Mouse (Mus musculus) G1E (cell line): ENCODE results near the gene Col19a1. TPM values are rescaled to one million over a fixed set of nuclear protein-coding genes. Genes with fewer than 3 reads are reported as not detected.

Source experiments
- ATAC-seq: 2 replicates; pipeline ENCODE4 v1.8.0; 2016; ENCODE audit warnings: mild to moderate bottlenecking; ENCODE audit not compliant: insufficient number of reproducible peaks, poor library complexity, low FRiP score, severe bottlenecking; ENCODE audit errors: extremely low read depth
- DNase-seq: peaks from one replicate; pipeline ENCODE4 v3.0.0; 2012; ENCODE audit warnings: low spot score
- H3K27me3 ChIP-seq: 2 replicates; pipeline ENCODE4 v1.6.1; 2012; ENCODE audit warnings: mild to moderate bottlenecking, low read length, inconsistent platforms; ENCODE audit not compliant: insufficient read depth
- H3K36me3 ChIP-seq: replicated peaks from 2 replicates; pipeline ENCODE3; 2012; ENCODE audit warnings: mild to moderate bottlenecking, inconsistent platforms
- H3K4me1 ChIP-seq: 2 replicates; pipeline ENCODE4 v1.6.1; 2012; ENCODE audit warnings: low read depth, low read length, inconsistent platforms, mixed read lengths; ENCODE audit not compliant: insufficient read depth
- H3K4me3 ChIP-seq: 2 replicates; pipeline ENCODE4 v1.5.1; 2012; ENCODE audit warnings: low read depth, mild to moderate bottlenecking, inconsistent platforms, low read length, moderate library complexity, mixed read lengths
- H3K9me3 ChIP-seq: replicated peaks from 2 replicates; pipeline ENCODE4 v1.6.1; 2012; ENCODE audit warnings: inconsistent platforms
- CTCF ChIP-seq: IDR thresholded peaks from 2 replicates; pipeline ENCODE4 v1.5.1; 2012; ENCODE audit warnings: low read depth, low read length, inconsistent platforms, mixed read lengths
- GATA1 ChIP-seq: IDR thresholded peaks from 2 replicates; pipeline ENCODE4 v1.6.1; 2012; ENCODE audit warnings: borderline replicate concordance, low read length, inconsistent platforms, mixed read lengths
- GATA2 ChIP-seq: IDR thresholded peaks from 2 replicates; pipeline ENCODE4 v1.6.1; 2012; ENCODE audit warnings: low read depth, low read length, inconsistent platforms, borderline replicate concordance
- POLR2AphosphoS5 ChIP-seq: IDR thresholded peaks from 2 replicates; pipeline ENCODE4 v1.6.1; 2012; ENCODE audit warnings: low read depth, low read length, inconsistent platforms; ENCODE audit not compliant: insufficient replicate concordance
- TAL1 ChIP-seq: conservative IDR thresholded peaks from 2 replicates; pipeline ENCODE4 v1.6.1; 2012; ENCODE audit warnings: low read depth, low read length, inconsistent platforms, mixed read lengths
- polyA plus RNA-seq: library from polyadenylated mRNA; stranded (reverse); fragments of >175 nt; gene quantifications from 2 replicates; pipeline ENCODE4 v1.2.3, GENCODE M21; 2012
- total RNA-seq, 2 experiments: library from RNA; stranded (forward) in 1 of 2; stranded (reverse) in 1 of 2; fragments of 200-1000 nt in 1 of 2; fragments of >200 nt in 1 of 2; fragmentation: Nextera tagmentation in 1 of 2; gene quantifications; 2 replicates each; pipeline ENCODE4 v1.2.3; 2014 to 2017

The Col19a1 gene
- total and polyA plus RNA-seq, 3 experiments: 0.22 TPM; not detected in 2

- Histone ChIP-seq H3K4me3 (no peak overlapping the region), H3K36me3 (no peaks in the 10 kb centered on the region), H3K4me1 (no peaks in the 10 kb centered on the region), H3K27me3 (no peaks in the 10 kb centered on the region), H3K9me3 (no peaks in the 10 kb centered on the region)
- TF ChIP-seq GATA1 (no peak), GATA2 (no peak), POLR2AphosphoS5 (no peak), TAL1 (no peak), CTCF (no peak)
- ATAC-seq (no peak), DNase-seq (no peak)
These were observed 341.4 kb downstream of the Col19a1 start for GRCm38 (mm10) chr1:24245700-24246375.

- DNase-seq (no peak), ATAC-seq (no peak)
- Histone ChIP-seq H3K4me3 (no peak overlapping the region), H3K9me3 (no peaks in the 10 kb centered on the region), H3K36me3 (no peaks in the 10 kb centered on the region), H3K27me3 (0 out of 2 replicates have a peak, but pooled peaks cover 3% of the 10 kb centered on the region), H3K4me1 (no peaks in the 10 kb centered on the region)
- TF ChIP-seq CTCF (no peak), TAL1 (no peak)
These were observed 342.3 kb downstream of the Col19a1 start for GRCm38 (mm10) chr1:24244931-24245330.

- ATAC-seq (no peak), DNase-seq (no peak)
- Histone ChIP-seq H3K27me3 (0 out of 2 replicates have a peak, but pooled peaks cover 3% of the 10 kb centered on the region), H3K36me3 (no peaks in the 10 kb centered on the region), H3K4me1 (no peaks in the 10 kb centered on the region), H3K4me3 (no peak overlapping the region), H3K9me3 (no peaks in the 10 kb centered on the region)
- no peak for TF ChIP-seq GATA2
- no peak for TF ChIP-seq TAL1
- TF ChIP-seq GATA1: no peak
- TF ChIP-seq POLR2AphosphoS5: no peak
- TF ChIP-seq CTCF: no peak
These were observed 347.1 kb downstream of the Col19a1 start for GRCm38 (mm10) chr1:24240039-24240691.

- no peaks in the 10 kb centered on the region for H3K36me3 ChIP-seq
- TF ChIP-seq TAL1 (no peak), GATA1 (no peak), POLR2AphosphoS5 (no peak)
- ATAC-seq (no peak), DNase-seq (no peak)
- no peaks in the 10 kb centered on the region for H3K9me3 ChIP-seq
- H3K4me1 ChIP-seq: no peaks in the 10 kb centered on the region
- no peak overlapping the region for H3K4me3 ChIP-seq
- H3K27me3 ChIP-seq: 0 out of 2 replicates have a peak, but pooled peaks cover 3% of the 10 kb centered on the region
These were observed 350.9 kb downstream of the Col19a1 start for GRCm38 (mm10) chr1:24236330-24236729.

GRCm38 (mm10) chr1:24231504-24232270 is 355.6 kb downstream of the Col19a1 start:
- no peak for ATAC-seq
- Histone ChIP-seq H3K4me1 (no peaks in the 10 kb centered on the region), H3K36me3 (no peaks in the 10 kb centered on the region), H3K27me3 (no peaks in the 10 kb centered on the region), H3K4me3 (no peak overlapping the region), H3K9me3 (no peaks in the 10 kb centered on the region)
- no peak for DNase-seq
- TF ChIP-seq GATA2 (no peak), TAL1 (no peak), POLR2AphosphoS5 (no peak), CTCF (no peak), GATA1 (no peak)

- ATAC-seq (no peak), DNase-seq (no peak)
- TF ChIP-seq GATA2 (no peak), POLR2AphosphoS5 (no peak), GATA1 (no peak), TAL1 (no peak), CTCF (no peak)
- no peaks in the 10 kb centered on the region for H3K9me3 ChIP-seq
- no peaks in the 10 kb centered on the region for H3K4me1 ChIP-seq
- no peak overlapping the region for H3K4me3 ChIP-seq
- H3K36me3 ChIP-seq: no peaks in the 10 kb centered on the region
- no peaks in the 10 kb centered on the region for H3K27me3 ChIP-seq
These were observed 356.8 kb downstream of the Col19a1 start for GRCm38 (mm10) chr1:24230428-24230827.
